Mouse (Mus musculus): ENCODE data around the gene Sae1. TPM values are rescaled to one million over a fixed set of nuclear protein-coding genes. Genes with fewer than 3 reads are reported as not detected.
A peak's percentile ranks its signal among the peaks of the same experiment; 100 is the strongest.

Gene Sae1
- polyA plus RNA-seq, 1 experiment: 169 TPM

GRCm38 (mm10) chr7:16329146-16329545, 58.5 kb downstream of the Sae1 start:
- peak; percentile 37 to 89 (median 72) for TF ChIP-seq MYOD1 (IDR thresholded peaks at IDR 0.05; ENCODE audit: control insufficient read depth in 1 of 3, insufficient read length in 2 of 3, low read depth in 2 of 3)
- TF ChIP-seq MYOG (IDR thresholded peaks at IDR 0.05; ENCODE audit: control insufficient read depth in 1 of 3, insufficient read depth in 1 of 3, insufficient read length in 2 of 3, low read depth in 2 of 3): peak in 2 of 3 experiments; percentile 41 to 82
- TF ChIP-seq REST (IDR thresholded peaks at IDR 0.05; ENCODE audit: insufficient read depth, insufficient read length): no peak
- TF ChIP-seq TCF12 (IDR thresholded peaks at IDR 0.05; ENCODE audit: insufficient read depth, poor library complexity, severe bottlenecking): peak; percentile 12
- Histone ChIP-seq H3K79me2 (ENCODE audit: control insufficient read depth, insufficient read depth) (no peaks in the 10 kb centered on the region), H3ac (ENCODE audit: control insufficient read depth, insufficient read length) (no peak overlapping the region), H3K4me2 (ENCODE audit: low read depth) (no peak overlapping the region), H3K27me3 (ENCODE audit: control insufficient read depth, insufficient read depth, insufficient read length) (no peaks in the 10 kb centered on the region), H3K4me3 (no peak overlapping the region), H3K36me3 (ENCODE audit: control insufficient read depth, insufficient read depth) (peaks cover 31% of the 10 kb centered on the region)

- H3K79me2 ChIP-seq (ENCODE audit: control insufficient read depth, insufficient read depth): no peaks in the 10 kb centered on the region
- H3K27me3 ChIP-seq (ENCODE audit: control insufficient read depth, insufficient read depth, insufficient read length): no peaks in the 10 kb centered on the region
- no peak for TF ChIP-seq REST (IDR thresholded peaks at IDR 0.05; ENCODE audit: insufficient read depth, insufficient read length)
- TF ChIP-seq CEBPB (IDR thresholded peaks at IDR 0.05; ENCODE audit: insufficient read depth, poor library complexity, severe bottlenecking): no peak
- no peak for TF ChIP-seq MAX (IDR thresholded peaks at IDR 0.05; ENCODE audit: low read depth)
- TF ChIP-seq SRF (IDR thresholded peaks at IDR 0.05; ENCODE audit: control insufficient read depth, insufficient read length, low read depth): no peak
- TF ChIP-seq USF1 (IDR thresholded peaks at IDR 0.05; ENCODE audit: low read depth): no peak
- TF ChIP-seq POLR2AphosphoS2 (IDR thresholded peaks at IDR 0.05; ENCODE audit: insufficient read length, low read depth): no peak
- no peak for TF ChIP-seq E2F4 (IDR thresholded peaks at IDR 0.05; ENCODE audit: insufficient read depth)
- no peak for TF ChIP-seq MYOD1 (IDR thresholded peaks at IDR 0.05; ENCODE audit: control insufficient read depth in 1 of 3, insufficient read length in 2 of 3, low read depth in 2 of 3)
- H3K36me3 ChIP-seq (ENCODE audit: control insufficient read depth, insufficient read depth): peaks cover 14% of the 10 kb centered on the region
- H3K4me3 ChIP-seq: no peak overlapping the region
- no peak overlapping the region for H3K4me2 ChIP-seq (ENCODE audit: low read depth)
- no peak overlapping the region for H3ac ChIP-seq (ENCODE audit: control insufficient read depth, insufficient read length)
Measured at GRCm38 (mm10) chr7:16326607-16326971, 61.0 kb downstream of the Sae1 start.

GRCm38 (mm10) chr7:16325920-16326606, 61.5 kb downstream of the Sae1 start:
- Histone ChIP-seq H3K36me3 (ENCODE audit: control insufficient read depth, insufficient read depth) (peaks cover 14% of the 10 kb centered on the region), H3K79me2 (ENCODE audit: control insufficient read depth, insufficient read depth) (no peaks in the 10 kb centered on the region), H3K27me3 (ENCODE audit: control insufficient read depth, insufficient read depth, insufficient read length) (no peaks in the 10 kb centered on the region), H3K4me2 (ENCODE audit: low read depth) (peak overlapping the region; percentile 66), H3K4me3 (no peak overlapping the region), H3ac (ENCODE audit: control insufficient read depth, insufficient read length) (no peak overlapping the region)
- peak; percentile 27 for TF ChIP-seq POLR2AphosphoS2 (IDR thresholded peaks at IDR 0.05; ENCODE audit: insufficient read length, low read depth)
- no peak for TF ChIP-seq MYOG (IDR thresholded peaks at IDR 0.05; ENCODE audit: control insufficient read depth in 1 of 3, insufficient read depth in 1 of 3, insufficient read length in 2 of 3, low read depth in 2 of 3)
- no peak for TF ChIP-seq CEBPB (IDR thresholded peaks at IDR 0.05; ENCODE audit: insufficient read depth, poor library complexity, severe bottlenecking)
- TF ChIP-seq REST (IDR thresholded peaks at IDR 0.05; ENCODE audit: insufficient read depth, insufficient read length): no peak
- TF ChIP-seq SRF (IDR thresholded peaks at IDR 0.05; ENCODE audit: control insufficient read depth, insufficient read length, low read depth): no peak
- TF ChIP-seq E2F4 (IDR thresholded peaks at IDR 0.05; ENCODE audit: insufficient read depth): no peak

- Histone ChIP-seq H3K36me3 (ENCODE audit: control insufficient read depth, insufficient read depth) (peaks cover 8% of the 10 kb centered on the region), H3K79me2 (ENCODE audit: control insufficient read depth, insufficient read depth) (no peaks in the 10 kb centered on the region), H3K4me3 (no peak overlapping the region), H3K4me2 (ENCODE audit: low read depth) (no peak overlapping the region), H3K27me3 (ENCODE audit: control insufficient read depth, insufficient read depth, insufficient read length) (no peaks in the 10 kb centered on the region), H3ac (ENCODE audit: control insufficient read depth, insufficient read length) (no peak overlapping the region)
- TF ChIP-seq MAX (IDR thresholded peaks at IDR 0.05; ENCODE audit: low read depth) (no peak), CEBPB (IDR thresholded peaks at IDR 0.05; ENCODE audit: insufficient read depth, poor library complexity, severe bottlenecking) (no peak), POLR2AphosphoS2 (IDR thresholded peaks at IDR 0.05; ENCODE audit: insufficient read length, low read depth) (no peak), TCF12 (IDR thresholded peaks at IDR 0.05; ENCODE audit: insufficient read depth, poor library complexity, severe bottlenecking) (no peak), TCF3 (IDR thresholded peaks at IDR 0.05; ENCODE audit: insufficient read length, low read depth) (no peak), MYOD1 (IDR thresholded peaks at IDR 0.05; ENCODE audit: control insufficient read depth in 1 of 3, insufficient read length in 2 of 3, low read depth in 2 of 3) (no peak), E2F4 (IDR thresholded peaks at IDR 0.05; ENCODE audit: insufficient read depth) (no peak), POLR2A (IDR thresholded peaks at IDR 0.05; ENCODE audit: insufficient read length, low read depth) (no peak), USF1 (IDR thresholded peaks at IDR 0.05; ENCODE audit: low read depth) (no peak), MYOG (IDR thresholded peaks at IDR 0.05; ENCODE audit: control insufficient read depth in 1 of 3, insufficient read depth in 1 of 3, insufficient read length in 2 of 3, low read depth in 2 of 3) (no peak), REST (IDR thresholded peaks at IDR 0.05; ENCODE audit: insufficient read depth, insufficient read length) (no peak), SRF (IDR thresholded peaks at IDR 0.05; ENCODE audit: control insufficient read depth, insufficient read length, low read depth) (no peak)
Measured at GRCm38 (mm10) chr7:16324661-16325060, 62.9 kb downstream of the Sae1 start.

- H3K79me2 ChIP-seq (ENCODE audit: control insufficient read depth, insufficient read depth): peaks cover 2% of the 10 kb centered on the region
- H3K4me3 ChIP-seq: no peak overlapping the region
- H3K27me3 ChIP-seq (ENCODE audit: control insufficient read depth, insufficient read depth, insufficient read length): no peaks in the 10 kb centered on the region
- H3K36me3 ChIP-seq (ENCODE audit: control insufficient read depth, insufficient read depth): peaks cover 12% of the 10 kb centered on the region
- no peak overlapping the region for H3K4me2 ChIP-seq (ENCODE audit: low read depth)
- no peak overlapping the region for H3ac ChIP-seq (ENCODE audit: control insufficient read depth, insufficient read length)
- TF ChIP-seq E2F4 (IDR thresholded peaks at IDR 0.05; ENCODE audit: insufficient read depth) (no peak), MYOG (IDR thresholded peaks at IDR 0.05; ENCODE audit: control insufficient read depth in 1 of 3, insufficient read depth in 1 of 3, insufficient read length in 2 of 3, low read depth in 2 of 3) (no peak), MAX (IDR thresholded peaks at IDR 0.05; ENCODE audit: low read depth) (no peak), USF1 (IDR thresholded peaks at IDR 0.05; ENCODE audit: low read depth) (no peak)
Measured at GRCm38 (mm10) chr7:16320479-16320878, 67.1 kb downstream of the Sae1 start.
